Mouse (Mus musculus): ENCODE data around the gene Man1a2. TPM values are rescaled to one million over a fixed set of nuclear protein-coding genes. Genes with fewer than 3 reads are reported as not detected.

The Man1a2 gene
- polyA plus RNA-seq, 1 experiment from 2014 or later = 75.5 TPM

GRCm38 (mm10) chr3:100682841-100683240, 2.5 kb downstream of the Man1a2 start:
- Histone ChIP-seq H3K4me1 (peaks cover 22% of the 10 kb centered on the region), H3K27me3 (no peaks in the 10 kb centered on the region), H3K36me3 (no peaks in the 10 kb centered on the region), H3K27ac (replicated peaks) (no peak overlapping the region), H3K4me2 (replicated peaks) (peak overlapping the region; percentile 88), H3K9me3 (replicated peaks) (no peaks in the 10 kb centered on the region), H3K4me3 (replicated peaks) (peak overlapping the region; percentile 34), H3K9ac (no peak overlapping the region)
- no peak for ATAC-seq (ENCODE audit: insufficient number of reproducible peaks, low FRiP score, low TSS enrichment, low read depth)
- whole genome bisulfite sequencing = 9% methylated on average over 3 of the region's 3 CpGs

- Histone ChIP-seq H3K27me3 (no peaks in the 10 kb centered on the region), H3K27ac (replicated peaks) (no peak overlapping the region), H3K4me1 (peaks cover 22% of the 10 kb centered on the region), H3K36me3 (no peaks in the 10 kb centered on the region), H3K4me2 (replicated peaks) (peak overlapping the region; percentile 88), H3K9ac (no peak overlapping the region), H3K9me3 (replicated peaks) (no peaks in the 10 kb centered on the region), H3K4me3 (replicated peaks) (peak overlapping the region; percentile 34)
- 47% methylated on average over 4 of the region's 4 CpGs for WGBS
- no peak for ATAC-seq (ENCODE audit: insufficient number of reproducible peaks, low FRiP score, low TSS enrichment, low read depth)
Observed at GRCm38 (mm10) chr3:100682281-100682680, 3.0 kb downstream of the Man1a2 start.

DNA sequence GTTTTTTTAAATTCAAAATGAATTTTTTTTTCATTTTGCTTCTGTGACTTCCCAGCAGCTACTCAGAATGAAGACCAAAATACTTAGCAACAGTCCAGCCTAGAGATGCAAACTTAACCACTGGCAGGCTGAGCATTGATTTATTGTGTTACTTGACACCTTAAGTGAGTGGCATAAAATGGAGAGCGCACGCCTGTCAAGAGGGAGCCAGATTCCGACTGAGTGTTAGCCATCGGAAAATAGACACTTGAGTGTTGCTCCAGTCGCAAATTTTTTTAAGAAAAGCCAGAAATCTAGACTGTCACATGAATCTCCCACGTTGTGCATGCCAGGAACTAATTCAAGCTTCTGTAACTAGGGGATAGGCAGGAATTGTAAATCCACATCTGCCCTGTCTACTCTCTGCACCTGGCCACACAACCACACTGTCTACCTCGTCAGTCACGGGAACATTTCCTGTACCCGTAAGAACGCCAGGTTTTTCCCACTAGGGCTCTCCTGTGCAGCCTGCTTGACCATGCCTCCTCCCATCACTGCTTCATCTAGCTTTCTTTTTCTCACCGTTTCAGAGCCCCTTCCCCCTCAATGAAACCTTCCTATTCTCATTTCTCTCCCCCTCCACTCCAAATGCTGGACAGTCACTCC, 3.7 kb downstream of the Man1a2 start:
- no peaks in the 10 kb centered on the region for H3K9me3 ChIP-seq (replicated peaks)
- H3K27me3 ChIP-seq = no peaks in the 10 kb centered on the region
- peak overlapping the region; percentile 19 for H3K4me3 ChIP-seq (replicated peaks)
- no peak overlapping the region for H3K27ac ChIP-seq (replicated peaks)
- no peak overlapping the region for H3K9ac ChIP-seq
- peak overlapping the region; percentile 46 for H3K4me2 ChIP-seq (replicated peaks)
- peaks cover 22% of the 10 kb centered on the region for H3K4me1 ChIP-seq
- no peak for ATAC-seq (ENCODE audit: insufficient number of reproducible peaks, low FRiP score, low TSS enrichment, low read depth)
- WGBS = 8% methylated on average over 11 of the region's 11 CpGs
- H3K36me3 ChIP-seq = no peaks in the 10 kb centered on the region

DNA sequence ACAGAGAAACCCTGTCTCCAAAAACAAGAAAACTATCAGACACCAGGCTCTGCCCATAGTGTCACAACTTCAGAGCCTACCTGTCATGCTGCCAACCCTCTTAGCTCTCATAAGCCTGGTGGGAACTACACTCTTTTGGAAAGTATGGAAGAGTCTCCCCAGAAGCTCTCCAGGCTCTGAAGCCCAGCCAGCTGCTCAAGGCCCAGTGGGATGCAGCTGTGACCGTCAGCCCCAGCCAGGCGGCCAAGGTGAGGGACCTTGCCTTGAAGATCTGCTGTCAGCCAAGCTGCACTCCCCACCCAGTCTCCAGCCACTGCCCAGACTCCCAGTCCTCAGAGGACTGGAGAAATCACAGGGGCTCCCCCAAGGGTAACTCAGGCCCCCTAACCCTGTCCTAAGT, 5.1 kb downstream of the Man1a2 start:
- Histone ChIP-seq H3K4me3 (replicated peaks) (no peak overlapping the region), H3K36me3 (no peaks in the 10 kb centered on the region), H3K27me3 (no peaks in the 10 kb centered on the region), H3K9me3 (replicated peaks) (no peaks in the 10 kb centered on the region), H3K4me1 (peaks cover 19% of the 10 kb centered on the region), H3K9ac (no peak overlapping the region), H3K4me2 (replicated peaks) (no peak overlapping the region), H3K27ac (replicated peaks) (no peak overlapping the region)
- ATAC-seq (ENCODE audit: insufficient number of reproducible peaks, low FRiP score, low TSS enrichment, low read depth) = no peak
- WGBS = 86% methylated on average over 2 of the region's 2 CpGs

DNA sequence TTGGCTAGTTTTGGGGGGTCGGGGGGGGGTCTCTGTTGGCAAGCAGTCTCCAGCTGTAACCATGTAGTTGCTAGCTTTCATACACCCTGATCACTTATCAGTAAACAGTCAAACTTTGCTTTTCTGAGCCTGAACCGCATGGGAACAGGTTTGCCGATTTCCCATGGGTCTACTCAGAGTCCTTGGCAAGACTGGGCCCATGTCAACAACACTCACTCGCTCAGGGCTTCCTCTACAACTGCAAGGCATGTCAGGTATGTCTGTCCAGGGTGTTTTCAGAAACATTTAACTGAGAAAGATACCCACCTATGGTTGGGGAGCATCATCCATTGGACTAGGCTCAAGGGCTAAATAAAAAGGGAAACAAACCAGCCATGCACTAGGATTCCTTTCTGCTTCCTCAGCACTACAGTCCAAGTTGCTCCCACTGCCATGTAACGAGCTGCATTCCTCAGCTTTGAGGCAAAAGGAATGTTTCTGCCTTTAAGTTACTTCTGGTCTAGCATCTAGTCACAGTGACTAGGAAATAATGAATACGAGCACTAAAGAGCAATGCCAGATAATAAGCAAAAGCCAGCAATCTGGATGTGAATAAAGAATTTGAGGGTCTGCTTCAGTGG, 6.2 kb downstream of the Man1a2 start:
- Histone ChIP-seq H3K4me1 (peaks cover 19% of the 10 kb centered on the region), H3K36me3 (no peaks in the 10 kb centered on the region), H3K9me3 (replicated peaks) (no peaks in the 10 kb centered on the region), H3K4me2 (replicated peaks) (no peak overlapping the region), H3K27me3 (no peaks in the 10 kb centered on the region), H3K9ac (no peak overlapping the region), H3K4me3 (replicated peaks) (no peak overlapping the region), H3K27ac (replicated peaks) (no peak overlapping the region)
- WGBS = 79% methylated on average over 6 of the region's 6 CpGs
- ATAC-seq (ENCODE audit: insufficient number of reproducible peaks, low FRiP score, low TSS enrichment, low read depth) = no peak

- no peak overlapping the region for H3K4me2 ChIP-seq (replicated peaks)
- 86% methylated on average over 4 of the region's 4 CpGs for WGBS
- no peak overlapping the region for H3K27ac ChIP-seq (replicated peaks)
- H3K9ac ChIP-seq = no peak overlapping the region
- H3K9me3 ChIP-seq (replicated peaks) = no peaks in the 10 kb centered on the region
- no peak for ATAC-seq (ENCODE audit: insufficient number of reproducible peaks, low FRiP score, low TSS enrichment, low read depth)
- no peak overlapping the region for H3K4me3 ChIP-seq (replicated peaks)
- H3K4me1 ChIP-seq = peaks cover 1% of the 10 kb centered on the region
- H3K36me3 ChIP-seq = no peaks in the 10 kb centered on the region
- no peaks in the 10 kb centered on the region for H3K27me3 ChIP-seq
Observed at GRCm38 (mm10) chr3:100675146-100675545, 10.2 kb downstream of the Man1a2 start.

DNA sequence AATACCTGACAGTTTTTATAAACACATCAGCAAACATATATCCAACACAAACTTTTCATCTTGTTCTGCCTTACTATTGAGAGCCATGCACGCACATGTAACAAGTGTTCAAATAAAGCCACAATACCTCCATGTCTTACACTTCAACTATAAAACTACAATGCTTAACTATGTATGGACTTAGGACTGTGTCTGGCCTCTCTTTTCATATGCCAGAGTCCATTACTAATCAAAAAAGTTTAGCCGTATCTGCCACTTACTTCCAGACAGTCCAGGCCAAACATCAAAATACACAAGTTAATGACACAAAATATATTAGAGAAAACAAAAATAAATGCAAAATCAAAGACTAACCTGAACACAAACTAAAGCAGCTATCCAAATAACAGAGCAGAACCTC, 14.9 kb downstream of the Man1a2 start:
- Histone ChIP-seq H3K27me3 (no peaks in the 10 kb centered on the region), H3K4me3 (replicated peaks) (no peak overlapping the region), H3K4me2 (replicated peaks) (no peak overlapping the region), H3K9me3 (replicated peaks) (no peaks in the 10 kb centered on the region), H3K27ac (replicated peaks) (no peak overlapping the region), H3K36me3 (no peaks in the 10 kb centered on the region), H3K4me1 (no peaks in the 10 kb centered on the region), H3K9ac (no peak overlapping the region)
- ATAC-seq (ENCODE audit: insufficient number of reproducible peaks, low FRiP score, low TSS enrichment, low read depth) = no peak
- WGBS = 82% methylated on average over 2 of the region's 2 CpGs

DNA sequence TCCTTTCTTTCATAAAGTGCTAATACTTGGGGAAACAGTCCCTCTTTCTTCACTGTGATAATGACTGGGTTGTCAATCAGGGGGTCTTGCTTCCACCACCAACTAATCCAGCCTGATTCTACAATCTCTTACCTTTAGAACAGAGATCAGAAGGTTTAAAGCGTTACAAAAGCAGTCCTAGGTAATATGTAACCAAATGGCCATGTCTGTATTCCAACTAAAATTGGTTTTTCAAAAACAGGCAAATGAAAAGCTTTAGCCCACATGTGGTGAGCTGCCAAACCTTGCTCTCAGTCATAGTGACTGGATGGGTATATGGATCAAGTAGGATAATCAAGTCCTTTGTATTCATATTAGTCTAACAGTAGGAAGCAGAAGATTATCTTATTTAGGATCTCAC, 32.0 kb downstream of the Man1a2 start:
- Histone ChIP-seq H3K4me2 (replicated peaks) (no peak overlapping the region), H3K27ac (replicated peaks) (no peak overlapping the region), H3K4me3 (replicated peaks) (no peak overlapping the region), H3K36me3 (0 out of 2 replicates have a peak, but pooled peaks cover 10% of the 10 kb centered on the region), H3K27me3 (no peaks in the 10 kb centered on the region), H3K4me1 (no peaks in the 10 kb centered on the region), H3K9ac (no peak overlapping the region), H3K9me3 (replicated peaks) (no peaks in the 10 kb centered on the region)
- ATAC-seq (ENCODE audit: insufficient number of reproducible peaks, low FRiP score, low TSS enrichment, low read depth) = no peak
- 81% methylated on average over 1 of the region's 1 CpGs for WGBS

GRCm38 (mm10) chr3:100641581-100641980, 43.7 kb downstream of the Man1a2 start:
- H3K4me2 ChIP-seq (replicated peaks) = no peak overlapping the region
- no peak overlapping the region for H3K9ac ChIP-seq
- H3K36me3 ChIP-seq = peaks cover 9% of the 10 kb centered on the region; the same call in 1 of the 2 replicates
- no peaks in the 10 kb centered on the region for H3K27me3 ChIP-seq
- H3K27ac ChIP-seq (replicated peaks) = no peak overlapping the region
- no peaks in the 10 kb centered on the region for H3K9me3 ChIP-seq (replicated peaks)
- H3K4me1 ChIP-seq = no peaks in the 10 kb centered on the region
- no peak overlapping the region for H3K4me3 ChIP-seq (replicated peaks)
- WGBS = 81% methylated on average over 8 of the region's 8 CpGs
- ATAC-seq (ENCODE audit: insufficient number of reproducible peaks, low FRiP score, low TSS enrichment, low read depth) = no peak

DNA sequence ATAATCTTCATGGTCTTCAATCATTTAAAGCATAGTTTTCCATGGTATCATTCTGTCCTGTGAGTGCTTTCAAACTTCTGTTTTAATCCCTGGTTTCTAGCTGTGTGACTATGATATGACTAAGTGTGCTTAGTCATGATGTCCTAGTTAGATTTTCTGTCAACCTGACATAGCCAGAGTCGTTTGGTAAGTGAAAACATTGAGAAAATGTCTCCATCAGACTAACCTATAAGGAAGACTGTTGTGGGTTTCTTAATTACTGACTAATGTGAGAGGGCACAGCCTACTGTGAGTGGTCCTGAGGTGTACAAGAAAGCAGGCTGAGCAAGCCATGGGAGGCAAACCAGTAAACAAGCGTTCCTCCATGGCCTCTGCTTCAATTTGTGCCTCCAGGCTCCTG, 49.0 kb downstream of the Man1a2 start:
- no peak overlapping the region for H3K4me2 ChIP-seq (replicated peaks)
- H3K4me3 ChIP-seq (replicated peaks) = no peak overlapping the region
- H3K36me3 ChIP-seq = 0 out of 2 replicates have a peak, but pooled peaks cover 2% of the 10 kb centered on the region
- no peaks in the 10 kb centered on the region for H3K9me3 ChIP-seq (replicated peaks)
- H3K27ac ChIP-seq (replicated peaks) = no peak overlapping the region
- no peaks in the 10 kb centered on the region for H3K4me1 ChIP-seq
- no peak overlapping the region for H3K9ac ChIP-seq
- 63% methylated on average over 2 of the region's 2 CpGs for WGBS
- no peak for ATAC-seq (ENCODE audit: insufficient number of reproducible peaks, low FRiP score, low TSS enrichment, low read depth)
- H3K27me3 ChIP-seq = no peaks in the 10 kb centered on the region

GRCm38 (mm10) chr3:100634821-100635220, 50.5 kb downstream of the Man1a2 start:
- no peak for ATAC-seq (ENCODE audit: insufficient number of reproducible peaks, low FRiP score, low TSS enrichment, low read depth)
- H3K4me2 ChIP-seq (replicated peaks) = no peak overlapping the region
- H3K27me3 ChIP-seq = no peaks in the 10 kb centered on the region
- H3K9me3 ChIP-seq (replicated peaks) = no peaks in the 10 kb centered on the region
- 85% methylated on average over 4 of the region's 4 CpGs for WGBS
- H3K27ac ChIP-seq (replicated peaks) = no peak overlapping the region
- no peak overlapping the region for H3K9ac ChIP-seq
- no peaks in the 10 kb centered on the region for H3K36me3 ChIP-seq
- H3K4me3 ChIP-seq (replicated peaks) = no peak overlapping the region
- no peaks in the 10 kb centered on the region for H3K4me1 ChIP-seq

- ATAC-seq (ENCODE audit: insufficient number of reproducible peaks, low FRiP score, low TSS enrichment, low read depth) = no peak
- Histone ChIP-seq H3K36me3 (0 out of 2 replicates have a peak, but pooled peaks cover 6% of the 10 kb centered on the region), H3K4me1 (no peaks in the 10 kb centered on the region), H3K27me3 (no peaks in the 10 kb centered on the region), H3K9ac (no peak overlapping the region), H3K27ac (replicated peaks) (no peak overlapping the region), H3K4me3 (replicated peaks) (no peak overlapping the region), H3K4me2 (replicated peaks) (no peak overlapping the region), H3K9me3 (replicated peaks) (no peaks in the 10 kb centered on the region)
- WGBS = 72% methylated on average over 4 of the region's 4 CpGs
Observed at GRCm38 (mm10) chr3:100618511-100618910, 66.8 kb downstream of the Man1a2 start.
